ENCODE assay signal across 11 mouse cellular contexts in the genomic region with DNA sequence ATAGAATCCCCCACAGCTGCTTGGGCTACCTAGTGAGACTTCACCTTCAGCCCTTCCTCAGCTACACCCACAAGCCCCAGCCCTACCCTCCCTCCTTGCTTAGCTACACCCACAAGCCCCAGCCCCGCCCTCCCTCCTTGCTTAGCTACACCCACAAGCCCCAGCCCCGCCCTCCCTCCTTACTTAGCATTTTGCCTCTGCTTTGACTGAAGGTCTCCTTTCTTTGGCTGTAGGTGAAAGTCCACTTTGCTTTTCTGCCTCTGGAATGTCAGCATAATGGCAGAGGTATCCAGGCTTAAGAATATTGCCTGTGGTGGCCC. TPM values are rescaled to one million over a fixed set of nuclear protein-coding genes. Genes with fewer than 3 reads are reported as not detected.
DNase-seq lines count a peak whose midpoint lies in the region; ATAC-seq lines count a peak whose summit lies in the region.
"Had no signal": no experiment of that assay in that cellular context is flagged by ENCODE, and none has a peak within 500 bp of the region (broad histone marks: within the 10 kb centered on the region; RNA-seq: fewer than 3 reads in every experiment).

No protein-coding gene starts in this region.

- no peak overlapping the region for H3K9ac ChIP-seq in midbrain, embryonic 11.5 days (ENCODE audit: low read length)
- H3K9ac ChIP-seq: heart, embryonic 15.5 days had no signal

- no peak overlapping the region for H3K27ac ChIP-seq in midbrain, embryonic 11.5 days (ENCODE audit: low read depth, low read length)
- no peak overlapping the region for H3K27ac ChIP-seq in midbrain, embryonic 10.5 days (replicated peaks)
- no peak overlapping the region for H3K27ac ChIP-seq in limb, embryonic 10.5 days
- H3K27ac ChIP-seq: heart, embryonic 15.5 days had no signal

- ATAC-seq in midbrain, embryonic 11.5 days (ENCODE audit: low FRiP score): peak; percentile 50
- peak; percentile 56 to 59; a peak in 2 of 4 replicates for ATAC-seq in hematopoietic stem cell, adult 5-6 weeks (replicated peaks in 1 of 2; ENCODE audit: insufficient read depth in 1 of 2, low FRiP score in 2 of 2, low TSS enrichment in 1 of 2, low read depth in 1 of 2, poor library complexity in 2 of 2, severe bottlenecking in 2 of 2)
- ATAC-seq: midbrain, embryonic 16.5 days had no signal

- no peak overlapping the region for H3K4me2 ChIP-seq in midbrain, embryonic 11.5 days
- H3K4me2 ChIP-seq: heart, embryonic 15.5 days had no signal

- DNase-seq in midbrain, embryonic 11.5 days (ENCODE audit: low spot score, missing footprints): no peak
- no peak for DNase-seq in midbrain, embryonic 10.5 days (ENCODE audit: low spot score)
- DNase-seq in limb, embryonic 10.5 days (ENCODE audit: low spot score): peak; percentile 36
- no peak for DNase-seq in right cerebral cortex, postnatal 25 days
- DNase-seq in right cerebral cortex, postnatal 10 days (ENCODE audit: low spot score in 2 of 2): no peak
- no peak for DNase-seq in urinary bladder, adult 18-20 months (ENCODE audit: low spot score in 2 of 2)
- DNase-seq in frontal cortex, adult 2 months (ENCODE audit: extremely low spot score in 1 of 2, low spot score in 1 of 2): no peak

- no peak overlapping the region for H3K4me3 ChIP-seq in midbrain, embryonic 11.5 days (ENCODE audit: low read depth, low read length)
- H3K4me3 ChIP-seq in midbrain, embryonic 10.5 days: no peak overlapping the region
- H3K4me3 ChIP-seq in limb, embryonic 10.5 days: no peak overlapping the region
- H3K4me3 ChIP-seq: heart, embryonic 15.5 days had no signal

- H3K27me3 ChIP-seq in midbrain, embryonic 11.5 days (ENCODE audit: control insufficient read depth, insufficient read depth, low read length): no peaks in the 10 kb centered on the region
- H3K27me3 ChIP-seq in midbrain, embryonic 10.5 days (ENCODE audit: low read depth, poor library complexity, severe bottlenecking): 0 out of 2 replicates have a peak, but pooled peaks cover 4% of the 10 kb centered on the region
- H3K27me3 ChIP-seq in limb, embryonic 10.5 days (ENCODE audit: low read depth, poor library complexity, severe bottlenecking): no peaks in the 10 kb centered on the region

- H3K36me3 ChIP-seq in midbrain, embryonic 11.5 days (ENCODE audit: control insufficient read depth, insufficient read depth, low read length): no peaks in the 10 kb centered on the region
- H3K36me3 ChIP-seq in midbrain, embryonic 10.5 days: no peaks in the 10 kb centered on the region
- H3K36me3 ChIP-seq in limb, embryonic 10.5 days: no peaks in the 10 kb centered on the region
- H3K36me3 ChIP-seq: heart, embryonic 15.5 days had no signal

- WGBS in midbrain, embryonic 11.5 days: 14% methylated on average over 2 of the region's 2 CpGs
- 6% methylated on average over 2 of the region's 2 CpGs for WGBS in midbrain, embryonic 10.5 days
- WGBS in limb, embryonic 10.5 days: 19% methylated on average over 2 of the region's 2 CpGs

- no peaks in the 10 kb centered on the region for H3K4me1 ChIP-seq in midbrain, embryonic 11.5 days (ENCODE audit: control insufficient read depth, insufficient read depth, low read length)
- H3K4me1 ChIP-seq in midbrain, embryonic 10.5 days: peaks cover 8% of the 10 kb centered on the region; the same call in 1 of the 2 replicates
- no peaks in the 10 kb centered on the region for H3K4me1 ChIP-seq in limb, embryonic 10.5 days
- H3K4me1 ChIP-seq: heart, embryonic 15.5 days had no signal

- H3K9me3 ChIP-seq in midbrain, embryonic 11.5 days (ENCODE audit: control insufficient read depth, low read length): no peaks in the 10 kb centered on the region
- H3K9me3 ChIP-seq in midbrain, embryonic 10.5 days (replicated peaks): no peaks in the 10 kb centered on the region
- H3K9me3 ChIP-seq in limb, embryonic 10.5 days (replicated peaks): no peaks in the 10 kb centered on the region
- H3K9me3 ChIP-seq: heart, embryonic 15.5 days had no signal

RNA-seq across cellular contexts. Expression of a gene that starts 14.6 kb away (rescaled TPM):
- 3.1 and 3.4 TPM in 2 replicates for polyA plus RNA-seq in midbrain, embryonic 11.5 days (2014; fragmentation: Nextera tagmentation; extraction: Ambion mirVana)
- polyA plus RNA-seq in midbrain, embryonic 10.5 days (2016; fragmentation: Nextera tagmentation; extraction: Ambion mirVana): 6.8 and 7.2 TPM in 2 replicates
- not detected in 2 replicates for total RNA-seq in hematopoietic stem cell, adult 5-6 weeks (2017)
- 0.39 and 0.72 TPM in 2 replicates for polyA plus RNA-seq in limb, embryonic 10.5 days (2016; fragmentation: Nextera tagmentation; extraction: Ambion mirVana)
- not detected in 2 replicates for polyA plus RNA-seq in frontal cortex, adult 2 months (2012; rRNA removed)
- total RNA-seq: layer of hippocampus, postnatal 14 days had no signal
- polyA plus RNA-seq: heart, embryonic 15.5 days had no signal
